Mouse (Mus musculus) C2C12 (cell line): ENCODE results near the gene Postn. TPM values are rescaled to one million over a fixed set of nuclear protein-coding genes. Genes with fewer than 3 reads are reported as not detected.

ENCODE experiments used
- H3K27me3 ChIP-seq: one replicate; pipeline ENCODE4 v1.6.1; 2011; ENCODE audit not compliant: control insufficient read depth, insufficient read depth, insufficient read length
- H3K36me3 ChIP-seq: one replicate; pipeline ENCODE4 v1.6.1; 2011; ENCODE audit not compliant: control insufficient read depth, insufficient read depth
- H3K4me3 ChIP-seq: one replicate; pipeline ENCODE4 v1.5.1; 2011; ENCODE audit warnings: mild to moderate bottlenecking, control low read depth; ENCODE audit not compliant: poor library complexity, insufficient read depth, severe bottlenecking
- H3K79me2 ChIP-seq: one replicate; pipeline ENCODE4 v1.6.1; 2011; ENCODE audit not compliant: control insufficient read depth, insufficient read depth
- H3K79me3 ChIP-seq: one replicate; pipeline ENCODE4 v1.6.1; 2011; ENCODE audit warnings: low read depth, control low read depth
- H3ac ChIP-seq: one replicate; pipeline ENCODE3; 2011; ENCODE audit warnings: low read depth; ENCODE audit not compliant: control insufficient read depth, insufficient read length
- CEBPB ChIP-seq: IDR thresholded peaks from one replicate; pipeline ENCODE4 v1.6.1; 2011; ENCODE audit warnings: low read depth, mild to moderate bottlenecking, control low read depth, moderate library complexity
- CTCF ChIP-seq: IDR thresholded peaks from one replicate; pipeline ENCODE4 v1.5.1; 2011; ENCODE audit not compliant: control insufficient read depth, insufficient read depth, insufficient read length
- FOSL1 ChIP-seq: IDR thresholded peaks from one replicate; pipeline ENCODE4 v1.8.0; 2011; ENCODE audit warnings: mild to moderate bottlenecking, low read length; ENCODE audit not compliant: poor library complexity, insufficient read depth, severe bottlenecking
- MAX ChIP-seq: IDR thresholded peaks from one replicate; pipeline ENCODE4 v1.6.1; 2011; ENCODE audit warnings: mild to moderate bottlenecking, control low read depth
- MYOD1 ChIP-seq: IDR thresholded peaks from one replicate; pipeline ENCODE4 v1.6.1; 2011; ENCODE audit warnings: low read depth; ENCODE audit not compliant: control insufficient read depth, insufficient read length
- MYOG ChIP-seq: IDR thresholded peaks from one replicate; pipeline ENCODE4 v1.6.1; 2011; ENCODE audit not compliant: control insufficient read depth, insufficient read length; ENCODE audit errors: extremely low read depth
- USF1 ChIP-seq: IDR thresholded peaks from one replicate; pipeline ENCODE4 v1.6.1; 2011; ENCODE audit warnings: low read depth, mild to moderate bottlenecking, control low read depth, moderate library complexity
- polyA plus RNA-seq: library from polyadenylated mRNA; unstranded; fragments of >200 nt; fragmentation: generic; extraction: Trizol; gene quantifications from one replicate; pipeline ENCODE4 v1.2.1, GENCODE M21; 2012; ENCODE audit warnings: missing spikeins

The Postn gene
- polyA plus RNA-seq, 1 experiment = 0.06 TPM

DNA sequence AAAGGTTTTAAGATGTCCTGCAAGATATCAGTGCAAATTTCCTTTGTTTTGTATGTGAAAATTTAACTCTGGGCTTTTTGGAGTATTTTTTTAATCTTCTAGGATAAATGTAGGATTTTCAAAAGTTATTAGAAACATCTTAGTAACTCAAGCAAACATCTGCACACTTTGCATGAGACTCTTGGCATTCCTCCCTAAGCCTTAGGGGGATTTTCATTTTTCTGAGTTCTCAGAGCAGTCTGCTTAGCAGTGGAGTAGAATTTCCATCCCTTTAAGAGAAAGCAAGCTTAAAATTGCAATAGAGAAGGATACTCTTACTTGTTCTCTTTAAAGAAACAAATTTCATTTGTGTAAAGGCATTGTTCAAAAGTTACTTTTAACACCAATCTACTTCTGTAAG is 747 bp downstream of the Postn start:
- H3ac ChIP-seq = no peak overlapping the region
- no peak overlapping the region for H3K4me3 ChIP-seq
- H3K36me3 ChIP-seq = no peaks in the 10 kb centered on the region
- TF ChIP-seq MYOD1 = no peak
- no peaks in the 10 kb centered on the region for H3K79me3 ChIP-seq
- H3K27me3 ChIP-seq = no peaks in the 10 kb centered on the region
- H3K79me2 ChIP-seq = no peaks in the 10 kb centered on the region

DNA sequence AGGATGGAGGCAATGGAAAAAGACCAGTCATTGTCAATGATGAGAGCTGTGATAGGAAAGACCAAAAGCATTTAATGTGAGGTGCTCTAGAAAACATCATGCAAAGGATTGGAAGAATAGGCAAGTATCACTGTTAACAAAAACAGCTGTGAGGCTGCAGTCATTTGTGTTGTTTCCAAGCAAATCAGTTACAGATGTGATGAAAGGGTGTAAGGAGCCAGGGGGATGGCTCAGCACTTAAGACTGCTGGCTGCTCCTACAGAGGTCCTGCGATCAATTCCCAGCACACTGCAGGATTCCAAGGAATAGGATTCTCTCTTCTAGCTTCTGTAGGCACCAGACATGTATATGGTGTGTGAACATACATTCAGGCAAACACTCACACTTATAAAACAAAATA is 10.1 kb downstream of the Postn start:
- Histone ChIP-seq H3K79me2 (no peaks in the 10 kb centered on the region), H3K4me3 (no peak overlapping the region), H3K27me3 (no peaks in the 10 kb centered on the region), H3K36me3 (no peaks in the 10 kb centered on the region), H3K79me3 (no peaks in the 10 kb centered on the region), H3ac (no peak overlapping the region)
- TF ChIP-seq FOSL1 (no peak), CEBPB (no peak), MYOG (no peak), MYOD1 (no peak), CTCF (no peak), MAX (no peak), USF1 (no peak)

DNA sequence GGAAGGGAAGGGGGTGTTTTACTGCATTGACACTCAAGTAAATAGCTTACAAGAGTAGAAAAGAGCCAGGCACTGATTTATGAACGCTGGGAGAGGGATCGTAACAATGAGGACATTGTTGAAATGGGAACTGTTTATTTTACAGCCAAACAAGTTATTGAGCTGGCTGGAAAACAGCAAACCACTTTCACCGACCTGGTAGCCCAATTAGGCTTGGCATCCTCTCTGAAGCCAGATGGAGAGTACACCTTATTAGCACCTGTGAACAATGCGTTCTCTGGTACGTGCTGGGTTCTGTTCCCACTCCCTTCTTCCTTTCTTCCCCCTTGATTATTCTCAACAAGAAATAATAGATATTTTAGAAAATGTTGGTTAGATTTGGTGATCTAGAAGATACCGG is 11.7 kb downstream of the Postn start:
- H3K36me3 ChIP-seq = no peaks in the 10 kb centered on the region

DNA sequence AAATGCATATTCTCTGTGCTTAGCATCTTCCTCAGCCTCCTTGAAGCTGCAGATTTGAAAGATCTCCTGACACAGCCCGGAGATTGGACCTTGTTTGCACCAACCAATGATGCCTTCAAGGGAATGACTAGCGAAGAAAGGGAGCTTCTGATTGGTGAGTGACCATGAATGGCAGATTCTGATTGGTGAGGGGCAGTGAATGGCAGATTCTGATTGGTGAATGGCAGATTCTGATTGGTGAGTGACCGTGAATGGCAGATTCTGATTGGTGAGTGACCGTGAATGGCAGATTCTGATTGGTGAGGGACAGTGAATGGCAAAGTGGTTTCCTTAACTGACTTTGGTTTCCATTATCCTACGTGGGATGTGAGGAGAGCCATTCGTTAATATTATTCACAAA is 15.1 kb downstream of the Postn start:
- Histone ChIP-seq H3K4me3 (no peak overlapping the region), H3K27me3 (no peaks in the 10 kb centered on the region), H3K36me3 (no peaks in the 10 kb centered on the region), H3ac (no peak overlapping the region), H3K79me2 (no peaks in the 10 kb centered on the region), H3K79me3 (no peaks in the 10 kb centered on the region)
- TF ChIP-seq MYOG (no peak), MAX (no peak), USF1 (no peak), CEBPB (no peak), FOSL1 (no peak), MYOD1 (no peak), CTCF (no peak)

More for the DNA sequence above, 11.7 kb downstream of the Postn start:
- no peak overlapping the region for H3ac ChIP-seq
- no peaks in the 10 kb centered on the region for H3K79me2 ChIP-seq
- no peak overlapping the region for H3K4me3 ChIP-seq
- no peaks in the 10 kb centered on the region for H3K79me3 ChIP-seq
- TF ChIP-seq CEBPB (no peak), CTCF (no peak), MAX (no peak), MYOD1 (no peak), USF1 (no peak), FOSL1 (no peak), MYOG (no peak)
- no peaks in the 10 kb centered on the region for H3K27me3 ChIP-seq

GRCm38 (mm10) chr3:54377647-54378046 is 16.7 kb downstream of the Postn start:
- TF ChIP-seq MYOD1 = no peak
- TF ChIP-seq CTCF = no peak
- no peak for TF ChIP-seq MAX
- no peak for TF ChIP-seq USF1
- TF ChIP-seq CEBPB = no peak
- no peak for TF ChIP-seq FOSL1
- TF ChIP-seq MYOG = no peak
- Histone ChIP-seq H3ac (no peak overlapping the region), H3K27me3 (no peaks in the 10 kb centered on the region), H3K79me3 (no peaks in the 10 kb centered on the region), H3K36me3 (no peaks in the 10 kb centered on the region), H3K79me2 (no peaks in the 10 kb centered on the region), H3K4me3 (no peak overlapping the region)

- Histone ChIP-seq H3K36me3 (no peaks in the 10 kb centered on the region), H3K4me3 (no peak overlapping the region), H3ac (no peak overlapping the region), H3K79me3 (no peaks in the 10 kb centered on the region), H3K79me2 (no peaks in the 10 kb centered on the region), H3K27me3 (no peaks in the 10 kb centered on the region)
- no peak for TF ChIP-seq CTCF
- TF ChIP-seq USF1 = no peak
- no peak for TF ChIP-seq MYOG
- no peak for TF ChIP-seq MAX
- TF ChIP-seq MYOD1 = no peak
- TF ChIP-seq CEBPB = no peak
- TF ChIP-seq FOSL1 = no peak
These were observed 17.2 kb downstream of the Postn start for GRCm38 (mm10) chr3:54378135-54378534.
